Mouse (Mus musculus) ES-E14 (cell line): Measurements from ENCODE around the gene I830077J02Rik.

ENCODE experiments used
- CHD2 ChIP-seq: IDR thresholded peaks from 2 replicates; pipeline ENCODE4 v1.6.1; 2014; ENCODE audit warnings: mild to moderate bottlenecking, low read depth, low read length, inconsistent platforms
- HCFC1 ChIP-seq: IDR thresholded peaks from 2 replicates; pipeline ENCODE4 v1.6.1; 2012; ENCODE audit warnings: low read length, inconsistent platforms, borderline replicate concordance; ENCODE audit not compliant: insufficient read depth
- MAFK ChIP-seq: IDR thresholded peaks from 2 replicates; pipeline ENCODE4 v1.6.1; 2014; ENCODE audit warnings: mild to moderate bottlenecking, low read depth, low read length, inconsistent platforms; ENCODE audit not compliant: insufficient read depth
- ZC3H11A ChIP-seq: IDR thresholded peaks from 2 replicates; pipeline ENCODE4 v1.6.1; 2012; ENCODE audit warnings: low read depth, mild to moderate bottlenecking, inconsistent platforms, low read length, borderline replicate concordance

- TF ChIP-seq HCFC1 = no peak
- TF ChIP-seq CHD2 = no peak
- no peak for TF ChIP-seq MAFK
- no peak for TF ChIP-seq ZC3H11A
Measured at GRCm38 (mm10) chr3:105876022-105876421, 56.4 kb downstream of the I830077J02Rik start.
